Mouse (Mus musculus): ENCODE data around the gene Opalin.

DNA sequence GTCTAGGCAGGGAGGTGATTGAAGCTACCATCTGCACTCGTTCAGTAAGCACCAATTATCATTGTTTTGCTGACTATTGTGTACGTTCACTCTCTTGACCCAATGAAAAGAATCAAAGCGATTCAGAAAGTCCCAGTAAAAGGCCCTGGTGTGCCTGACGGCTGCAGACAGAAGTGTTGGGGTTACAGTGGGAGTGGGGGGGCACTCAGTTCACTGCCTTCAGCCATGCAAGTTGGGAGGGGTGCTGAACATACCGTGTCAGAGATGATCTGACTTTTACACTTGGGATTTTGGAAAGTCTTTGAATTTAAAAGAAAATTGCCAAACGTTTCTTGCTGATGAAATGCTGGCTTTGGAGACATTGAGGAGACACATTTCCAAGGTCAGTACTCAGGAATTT is 46.8 kb downstream of the Opalin start:
- TF ChIP-seq EP300 (IDR thresholded peaks at IDR 0.05) = no peak
- TF ChIP-seq CTCF (IDR thresholded peaks at IDR 0.05) = no peak

All from lung, postnatal 0 days (tissue).